Mouse (Mus musculus): ENCODE data around the gene Susd5.
"Not testable (repeated sequence)": the region's sequence is repeated elsewhere in the genome, so short reads cannot be mapped to it uniquely, and the experiment has no call there.

Gene Susd5

DNA sequence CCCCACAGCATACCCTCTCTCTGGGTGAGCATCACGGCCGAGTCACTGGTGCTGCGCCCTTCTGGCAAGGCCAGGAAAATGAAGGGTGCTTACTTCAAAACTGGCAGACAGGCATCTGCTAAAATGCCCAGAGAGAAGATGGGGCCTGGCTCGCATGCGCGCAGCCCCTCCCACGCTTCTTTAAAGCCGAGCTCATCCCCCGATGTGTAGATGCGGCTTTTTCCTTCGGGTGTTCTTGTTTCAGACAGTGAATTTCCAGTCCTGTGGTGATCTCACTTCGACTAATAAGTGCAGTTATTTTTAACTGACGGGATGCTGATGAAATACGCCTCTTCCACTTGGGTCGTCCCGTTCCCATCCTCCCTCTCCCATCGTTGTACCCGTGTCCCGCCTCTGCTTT lies 16.7 kb downstream of the Susd5 start:
- DNase-seq (ENCODE audit: low read depth): no peak

- no peak for DNase-seq (ENCODE audit: low read depth)
Measured at GRCm38 (mm10) chr9:114086422-114086821, 29.5 kb downstream of the Susd5 start.

GRCm38 (mm10) chr9:114087106-114087815 lies 30.3 kb downstream of the Susd5 start:
- DNase-seq (ENCODE audit: low read depth): no peak

DNA sequence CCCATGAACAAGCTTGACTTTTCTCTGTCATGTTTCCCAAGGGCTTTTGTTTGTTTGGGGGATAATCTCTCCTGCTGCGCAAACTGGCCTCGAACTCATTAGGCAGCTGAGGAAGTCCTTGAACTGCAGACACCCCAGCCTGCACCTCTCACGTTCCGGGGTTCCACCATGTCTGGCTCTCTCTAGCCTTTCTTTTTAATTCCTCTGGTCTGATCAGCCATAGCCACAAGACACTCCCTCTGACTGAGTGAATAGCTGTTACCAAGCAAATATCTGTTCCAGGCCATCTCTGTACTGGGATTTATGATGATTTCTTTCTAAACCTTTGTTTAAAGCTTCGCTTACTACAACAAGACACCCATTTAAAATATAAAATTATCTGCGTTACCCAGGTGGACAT lies 31.9 kb downstream of the Susd5 start:
- DNase-seq (ENCODE audit: low read depth): not testable (repeated sequence)

DNA sequence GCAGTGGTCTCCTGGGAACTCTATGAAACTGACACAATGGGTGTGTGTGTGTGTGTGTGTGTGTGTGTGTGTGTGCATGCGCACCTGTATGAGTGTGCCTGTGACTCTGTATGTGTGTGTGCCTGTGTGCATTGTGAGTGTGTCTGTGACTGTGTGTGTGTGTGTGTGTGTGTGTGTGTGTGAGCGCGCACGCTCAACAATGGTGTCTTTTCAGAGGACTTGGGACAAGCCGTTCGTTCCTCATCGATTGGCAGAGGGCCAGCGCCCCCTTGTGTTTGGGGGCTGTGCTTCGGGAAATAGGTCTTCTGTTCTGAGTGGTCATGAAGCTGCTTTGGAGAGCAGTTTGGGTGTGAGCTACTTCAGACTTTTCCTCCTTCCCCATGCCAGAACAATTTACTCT lies 35.2 kb downstream of the Susd5 start:
- peak; percentile 59 for DNase-seq (ENCODE audit: low read depth)

DNA sequence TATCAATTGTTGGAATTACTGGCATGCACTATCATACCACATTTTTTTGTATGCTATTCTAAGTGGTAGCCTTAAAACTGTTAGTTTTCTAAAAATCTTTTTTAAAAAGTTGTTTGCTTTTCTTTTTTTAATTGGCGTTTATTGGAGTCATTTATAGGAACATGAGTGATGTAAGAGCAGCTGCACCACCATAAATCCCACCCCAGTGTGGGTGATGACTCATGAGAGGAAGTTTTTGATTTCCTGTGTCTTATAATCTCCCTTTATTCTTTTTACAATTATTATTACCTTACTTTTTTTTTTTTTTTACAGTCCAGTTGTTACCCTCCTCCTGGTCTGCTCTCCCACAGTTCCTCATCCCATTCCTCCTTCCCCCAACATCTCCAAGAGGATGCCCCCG lies 37.9 kb downstream of the Susd5 start:
- peak; percentile 52 for DNase-seq (ENCODE audit: low read depth)

- DNase-seq (ENCODE audit: low read depth): peak; percentile 57
Measured at GRCm38 (mm10) chr9:114098716-114099302, 41.9 kb downstream of the Susd5 start.

DNA sequence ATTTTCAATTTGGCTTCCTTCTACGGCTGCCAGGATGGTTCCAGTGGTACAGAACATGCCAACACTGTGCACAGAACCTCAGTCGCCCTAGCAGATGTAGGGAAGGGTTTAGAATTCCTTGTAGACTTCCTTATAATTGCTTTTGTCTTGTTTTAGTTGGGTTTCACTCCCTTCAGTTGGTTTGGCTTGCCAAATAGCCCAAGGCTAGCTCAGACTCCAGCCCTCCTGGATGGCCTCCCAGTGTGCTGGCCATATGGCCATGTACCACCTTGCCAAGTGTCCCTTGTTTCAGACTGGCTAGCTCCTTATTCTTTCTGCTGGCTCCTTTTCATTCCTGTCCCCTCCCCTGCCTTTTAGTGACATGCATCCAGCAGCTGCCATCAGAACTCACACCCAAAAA lies 53.3 kb downstream of the Susd5 start:
- no peak for DNase-seq (ENCODE audit: low read depth)

DNA sequence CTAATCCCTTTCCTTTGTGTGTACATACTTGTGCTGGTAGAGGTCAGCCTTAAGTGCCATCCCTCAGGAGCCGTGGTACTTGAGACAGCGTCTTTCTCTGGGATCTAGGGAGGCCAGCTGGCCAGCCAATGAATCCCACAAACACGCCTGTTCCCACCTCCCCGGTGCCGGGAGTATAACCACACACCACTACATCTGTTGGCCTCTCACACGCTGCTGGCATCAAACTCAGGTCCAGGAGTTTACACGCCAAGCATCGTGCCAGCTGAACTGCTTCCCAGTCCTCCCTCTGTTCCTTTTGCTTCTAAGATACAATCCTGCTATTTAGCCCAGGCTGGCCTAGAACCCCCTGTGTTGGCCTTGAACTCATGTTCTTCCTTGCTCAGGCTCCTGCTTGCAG lies 54.2 kb downstream of the Susd5 start:
- DNase-seq (ENCODE audit: low read depth): no peak

DNA sequence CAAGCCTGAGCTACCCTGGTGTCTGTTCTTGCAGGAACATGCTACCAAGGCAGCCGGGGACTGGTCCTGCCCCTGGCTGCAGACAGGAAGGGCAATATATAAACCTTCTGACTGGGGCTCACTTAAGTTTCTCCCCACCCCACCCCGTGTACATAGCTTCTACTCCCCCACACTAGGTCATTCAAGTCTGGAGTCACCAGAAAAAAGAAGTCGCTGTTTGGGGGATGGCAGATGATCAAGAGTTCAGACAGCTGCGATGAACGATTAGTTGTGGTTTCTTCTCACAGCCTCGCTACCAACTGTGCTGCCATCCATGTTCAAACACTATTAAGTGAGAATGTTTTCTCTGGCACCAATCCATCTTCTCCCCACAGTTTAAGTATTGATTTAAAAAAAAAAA lies 55.3 kb downstream of the Susd5 start:
- peak; percentile 66 for DNase-seq (ENCODE audit: low read depth)

DNA sequence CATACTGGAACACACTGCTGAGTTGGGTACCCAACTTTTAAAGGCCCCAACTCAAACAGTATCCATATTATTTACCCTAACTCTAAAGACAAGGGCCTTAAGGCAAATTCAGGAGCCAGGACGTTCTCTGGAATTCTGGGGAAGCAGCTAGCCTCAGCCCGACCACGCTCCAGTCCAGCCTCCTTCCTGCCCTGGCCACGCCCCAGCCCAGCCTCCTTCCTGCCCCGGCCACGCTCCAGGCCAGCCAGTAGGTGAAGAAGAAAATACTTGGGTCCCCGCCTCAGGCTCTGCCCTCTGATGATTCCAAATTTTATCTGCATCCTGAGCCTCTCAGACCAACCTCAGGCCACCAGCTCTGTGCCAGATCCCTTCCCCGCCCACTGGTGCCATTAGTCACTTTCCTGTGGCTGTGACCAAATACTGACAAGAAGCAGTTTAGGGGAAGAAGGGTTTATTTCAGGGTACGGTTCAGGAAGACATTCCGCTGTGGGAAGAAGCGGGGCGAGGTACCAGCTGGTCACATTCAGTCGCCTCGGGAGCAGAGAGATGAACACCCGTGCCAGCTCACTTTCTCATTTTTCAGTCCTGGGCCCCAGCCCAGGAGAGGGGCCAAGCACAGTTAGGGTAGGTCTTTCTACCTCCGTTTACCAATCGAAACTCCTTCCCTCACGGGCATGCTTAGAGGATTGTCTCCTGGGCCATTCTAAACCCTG lies 57.1 kb downstream of the Susd5 start:
- DNase-seq (ENCODE audit: low read depth): peak; percentile 82

GRCm38 (mm10) chr9:114116672-114117071 lies 59.7 kb downstream of the Susd5 start:
- peak; percentile 53 for DNase-seq (ENCODE audit: low read depth)

DNA sequence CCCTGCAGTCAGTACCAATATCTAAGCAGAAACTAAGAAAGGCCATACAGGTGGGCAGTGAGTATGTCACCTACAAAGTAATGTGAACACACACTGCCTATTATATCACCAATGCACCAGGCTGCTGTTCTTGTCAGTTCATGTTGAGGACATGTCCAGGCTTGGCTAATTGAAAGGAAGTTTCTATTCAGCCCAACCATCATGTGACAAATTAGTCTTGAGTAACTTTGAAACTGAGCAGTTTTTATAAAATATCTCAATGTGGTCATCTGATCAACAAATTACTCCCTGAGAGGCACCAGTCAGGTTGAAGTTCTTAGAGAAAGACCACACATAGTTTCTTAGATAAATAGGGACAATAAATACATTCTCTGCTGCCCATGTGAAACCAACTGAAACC lies 65.9 kb downstream of the Susd5 start:
- DNase-seq (ENCODE audit: low read depth): peak; percentile 19

- not testable (repeated sequence) for DNase-seq (ENCODE audit: low read depth)
Measured at GRCm38 (mm10) chr9:114129273-114129835, 72.4 kb downstream of the Susd5 start.

Data from 416B (cell line).